Mouse (Mus musculus) bone marrow, adult 2 months (tissue): ENCODE measurements at regions not wholly inside any gene's neighbourhood (a gene's known extent, or its start where the extent isn't known, plus 50 kb on each side); places are given as distances from the start of the nearest gene placed in this dataset.

ENCODE experiments used
- H3K27ac ChIP-seq: fragments of 200-500 bp; 2 replicates; pipeline ENCODE4 v1.5.1; 2012; ENCODE audit warnings: low read depth, mild to moderate bottlenecking, control low read depth, inconsistent platforms, low read length; ENCODE audit not compliant: control insufficient read depth, poor library complexity, insufficient read depth
- H3K4me1 ChIP-seq: fragments of 200-500 bp; 2 replicates; pipeline ENCODE4 v1.6.1; 2011; ENCODE audit warnings: low read length; ENCODE audit not compliant: control insufficient read depth, insufficient read depth
- H3K4me3 ChIP-seq: fragments of 200-500 bp; replicated peaks from 2 replicates; pipeline ENCODE3; 2011; ENCODE audit warnings: mild to moderate bottlenecking, low read depth, low read length, control low read depth; ENCODE audit not compliant: control insufficient read depth
- CTCF ChIP-seq: fragments of 200-500 bp; IDR thresholded peaks from 2 replicates; pipeline ENCODE4 v1.5.1; 2011; ENCODE audit warnings: low read length, control low read depth; ENCODE audit not compliant: control insufficient read depth, insufficient read depth
- POLR2A ChIP-seq: fragments of 200-500 bp; IDR thresholded peaks from 2 replicates; pipeline ENCODE4 v1.6.1; 2011; ENCODE audit warnings: low read depth, mild to moderate bottlenecking, control low read depth, low read length, borderline replicate concordance; ENCODE audit not compliant: control insufficient read depth
- WGBS: fragments of 180-500 bp; shearing (Covaris S2); methylation state at CpG from one replicate; pipeline ENCODE4 v1.1.7; 2018; 5-methylcytosine and 5-hydroxymethylcytosine counted together

DNA sequence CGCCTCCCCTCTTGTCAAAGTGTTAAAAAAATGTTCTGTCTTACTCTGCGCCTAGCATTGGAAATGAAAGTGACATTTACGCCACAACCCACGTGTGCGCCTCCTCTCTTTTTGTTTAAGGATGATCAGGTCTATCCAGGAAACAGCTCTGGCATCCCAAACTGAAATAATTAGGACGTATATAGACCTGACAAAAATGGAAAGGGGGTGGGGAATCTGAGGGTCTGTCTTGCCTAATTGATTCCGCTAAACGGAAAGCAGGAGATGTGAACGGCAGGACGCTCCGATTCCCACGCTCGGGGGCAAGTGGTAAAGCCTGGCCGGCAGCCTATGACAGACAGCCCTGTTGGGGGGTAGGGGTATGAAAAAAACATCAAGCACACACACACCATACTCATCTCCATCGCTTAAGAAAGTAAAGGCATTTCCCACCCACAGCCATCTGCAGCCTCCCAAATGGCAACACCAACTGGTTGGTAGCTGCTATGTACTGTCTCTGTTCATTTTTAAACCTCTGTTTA, 235.8 kb downstream of the Mef2c start:
- no peak overlapping the region for H3K4me3 ChIP-seq
- no peaks in the 10 kb centered on the region for H3K4me1 ChIP-seq
- no peak overlapping the region for H3K27ac ChIP-seq
- TF ChIP-seq CTCF = no peak
- no peak for TF ChIP-seq POLR2A
- WGBS = 4% methylated on average over 15 of the region's 15 CpGs

DNA sequence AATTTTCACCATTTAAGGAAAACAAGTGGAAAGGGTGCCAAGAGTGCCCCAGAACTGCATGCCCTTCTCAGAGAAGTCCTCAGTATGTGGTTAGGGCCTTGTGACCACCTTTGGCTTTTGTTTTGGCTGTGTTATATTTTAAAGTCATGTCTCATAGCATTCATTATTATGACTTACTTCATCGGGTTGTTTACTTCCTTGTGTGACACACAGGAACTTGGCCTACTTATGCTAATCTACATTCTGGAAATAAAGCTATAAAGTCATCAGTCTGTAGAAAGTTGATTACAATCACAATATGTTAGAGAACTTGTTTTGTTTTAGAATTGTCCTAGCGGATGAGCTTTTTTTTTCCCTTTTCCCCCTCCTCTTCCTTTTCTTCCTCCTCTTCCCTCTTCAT, 236.3 kb downstream of the Mef2c start:
- Histone ChIP-seq H3K4me1 (no peaks in the 10 kb centered on the region), H3K27ac (no peak overlapping the region), H3K4me3 (no peak overlapping the region)
- TF ChIP-seq CTCF = no peak
- TF ChIP-seq POLR2A = no peak
- WGBS = 51% methylated on average over 2 of the region's 2 CpGs

DNA sequence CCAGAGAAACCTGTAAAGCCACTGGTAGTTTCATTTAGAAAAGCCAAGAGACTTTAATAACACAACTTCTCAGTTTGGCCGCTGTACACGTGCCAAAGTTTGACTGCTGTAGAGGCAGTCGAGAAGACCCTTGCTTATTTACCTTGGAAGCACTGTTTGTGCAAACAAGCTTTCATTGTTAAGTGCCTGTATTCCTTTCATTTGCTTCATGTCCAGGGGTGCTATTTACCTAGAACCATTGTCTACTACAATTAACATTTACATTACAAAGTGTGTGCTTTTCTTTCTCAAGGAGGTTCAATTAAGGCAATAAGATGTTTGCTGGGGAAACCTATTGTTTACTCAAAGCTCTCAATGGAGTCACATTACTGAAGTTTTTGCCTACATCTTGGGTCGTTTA, 236.9 kb downstream of the Mef2c start:
- H3K27ac ChIP-seq = no peak overlapping the region
- no peak overlapping the region for H3K4me3 ChIP-seq
- TF ChIP-seq CTCF (no peak), POLR2A (no peak)
- WGBS = 71% methylated on average over 4 of the region's 4 CpGs
- no peaks in the 10 kb centered on the region for H3K4me1 ChIP-seq

DNA sequence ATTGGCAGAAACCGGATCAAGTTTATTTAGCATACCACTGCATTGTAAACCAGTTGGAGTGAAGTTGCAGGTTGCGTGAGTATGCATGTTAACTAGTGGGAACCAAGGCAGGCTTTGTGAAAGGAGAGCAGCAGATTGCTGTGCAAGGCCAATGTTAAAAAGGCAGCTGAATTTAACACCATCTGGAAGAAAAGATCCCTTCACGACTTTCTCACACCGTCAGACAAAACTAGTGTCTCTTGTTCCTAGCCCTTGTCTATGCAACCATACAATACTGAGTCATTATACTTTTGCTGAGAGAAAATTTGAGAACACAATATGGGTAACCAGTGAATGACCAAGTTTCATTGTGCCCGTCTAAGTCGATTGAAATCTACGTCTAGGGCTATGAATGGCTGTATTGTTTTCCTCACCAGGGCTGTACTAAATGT, 237.8 kb downstream of the Mef2c start:
- Histone ChIP-seq H3K4me1 (no peaks in the 10 kb centered on the region), H3K4me3 (no peak overlapping the region), H3K27ac (no peak overlapping the region)
- TF ChIP-seq POLR2A = no peak
- no peak for TF ChIP-seq CTCF
- WGBS = 67% methylated on average over 7 of the region's 7 CpGs

DNA sequence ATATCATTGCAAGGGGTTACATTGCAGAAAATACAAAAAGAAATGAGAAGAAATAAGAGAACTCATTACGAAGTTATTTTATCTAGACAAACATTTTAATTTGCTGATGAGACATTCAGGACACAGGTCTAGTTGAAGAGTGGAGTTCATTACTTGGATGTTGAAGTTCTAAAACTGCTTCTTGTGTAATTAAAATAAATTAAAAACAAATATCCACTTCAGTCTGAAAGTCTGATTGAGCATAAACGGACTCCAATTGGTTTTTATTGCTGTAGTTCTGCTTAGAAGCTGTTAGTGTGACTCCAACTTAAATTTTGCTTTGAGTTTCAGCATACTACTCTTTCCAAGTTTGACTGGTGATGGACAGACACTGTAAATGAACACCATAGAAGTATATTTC, 238.3 kb downstream of the Mef2c start:
- H3K27ac ChIP-seq = no peak overlapping the region
- WGBS = 75% methylated on average over 2 of the region's 2 CpGs
- H3K4me3 ChIP-seq = no peak overlapping the region
- H3K4me1 ChIP-seq = no peaks in the 10 kb centered on the region
- no peak for TF ChIP-seq POLR2A
- TF ChIP-seq CTCF = no peak

DNA sequence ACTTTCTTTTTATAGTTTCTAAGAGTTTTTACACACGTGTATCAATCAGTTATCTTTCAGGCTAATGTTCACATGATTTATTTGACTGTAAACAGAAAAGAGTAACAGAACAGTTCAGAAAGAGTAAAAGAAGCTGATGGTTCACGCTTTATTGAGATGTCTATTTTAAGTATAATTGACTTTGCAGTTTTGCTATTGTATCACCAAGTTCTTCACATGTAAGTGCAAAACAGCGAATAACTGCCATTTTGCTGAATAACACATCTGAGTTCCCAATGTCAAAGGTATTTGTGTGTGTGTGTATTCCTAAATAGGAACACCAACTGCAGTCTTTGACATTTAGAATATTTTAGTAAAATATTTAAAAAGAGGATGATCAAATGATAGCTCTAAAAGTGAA, 238.7 kb downstream of the Mef2c start:
- Histone ChIP-seq H3K4me3 (no peak overlapping the region), H3K4me1 (no peaks in the 10 kb centered on the region), H3K27ac (no peak overlapping the region)
- no peak for TF ChIP-seq POLR2A
- no peak for TF ChIP-seq CTCF
- WGBS = 78% methylated on average over 3 of the region's 3 CpGs

DNA sequence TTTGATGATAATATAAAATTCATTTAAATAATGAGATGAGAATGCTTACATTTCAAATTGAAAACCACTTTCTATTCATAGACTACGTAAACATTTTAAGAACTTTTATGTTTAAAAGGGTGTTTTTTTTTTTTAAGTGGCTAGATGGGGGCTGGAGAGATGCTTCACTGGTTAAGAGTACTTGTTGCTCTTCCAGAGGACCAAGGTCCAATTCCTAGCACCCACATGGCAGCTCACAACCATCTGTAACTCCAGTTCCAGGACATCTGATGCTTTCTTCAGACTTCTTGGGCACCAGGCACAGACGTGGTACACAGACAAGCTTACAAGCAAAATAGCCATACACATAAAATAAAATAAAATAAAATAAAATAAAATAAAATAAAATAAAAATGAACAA, 239.5 kb downstream of the Mef2c start:
- TF ChIP-seq CTCF = no peak
- no peak for TF ChIP-seq POLR2A
- H3K4me1 ChIP-seq = no peaks in the 10 kb centered on the region
- H3K27ac ChIP-seq = no peak overlapping the region
- no peak overlapping the region for H3K4me3 ChIP-seq
- 78% methylated on average over 2 of the region's 2 CpGs for WGBS

DNA sequence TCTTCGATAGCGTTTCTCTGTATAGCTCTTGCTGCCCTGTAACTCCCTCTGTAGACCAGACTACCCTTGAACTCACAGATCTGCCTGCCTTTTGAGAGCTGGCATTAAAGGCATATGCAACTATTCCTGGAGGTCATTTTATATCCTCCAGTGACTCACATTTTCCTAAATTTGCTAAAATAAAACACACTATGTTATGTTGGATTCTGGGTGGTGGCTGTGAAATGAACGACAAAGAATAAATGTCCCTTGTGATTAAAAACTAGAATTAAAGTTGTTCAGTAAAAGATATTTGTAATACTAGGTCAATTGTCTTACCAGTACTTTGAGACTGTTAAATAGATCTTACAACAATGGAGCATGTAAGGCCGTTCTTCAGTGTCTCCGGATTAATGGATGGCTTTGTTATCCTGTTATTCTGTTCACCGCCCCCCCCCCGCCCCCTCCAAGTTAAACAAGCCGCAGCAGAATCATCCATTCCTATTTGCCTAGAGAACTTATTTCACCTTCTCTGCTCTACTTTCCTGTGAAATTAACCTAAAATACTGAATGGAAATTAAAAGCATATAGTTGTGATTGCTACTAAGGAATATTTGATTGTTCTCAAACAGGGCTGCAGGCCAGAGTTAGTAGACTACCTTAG, 240.4 kb downstream of the Mef2c start:
- Histone ChIP-seq H3K27ac (no peak overlapping the region), H3K4me1 (no peaks in the 10 kb centered on the region), H3K4me3 (no peak overlapping the region)
- TF ChIP-seq CTCF = no peak
- TF ChIP-seq POLR2A = no peak
- WGBS = 64% methylated on average over 8 of the region's 8 CpGs
